Mouse (Mus musculus): ENCODE results near the gene Secisbp2.

Secisbp2 gene

DNA sequence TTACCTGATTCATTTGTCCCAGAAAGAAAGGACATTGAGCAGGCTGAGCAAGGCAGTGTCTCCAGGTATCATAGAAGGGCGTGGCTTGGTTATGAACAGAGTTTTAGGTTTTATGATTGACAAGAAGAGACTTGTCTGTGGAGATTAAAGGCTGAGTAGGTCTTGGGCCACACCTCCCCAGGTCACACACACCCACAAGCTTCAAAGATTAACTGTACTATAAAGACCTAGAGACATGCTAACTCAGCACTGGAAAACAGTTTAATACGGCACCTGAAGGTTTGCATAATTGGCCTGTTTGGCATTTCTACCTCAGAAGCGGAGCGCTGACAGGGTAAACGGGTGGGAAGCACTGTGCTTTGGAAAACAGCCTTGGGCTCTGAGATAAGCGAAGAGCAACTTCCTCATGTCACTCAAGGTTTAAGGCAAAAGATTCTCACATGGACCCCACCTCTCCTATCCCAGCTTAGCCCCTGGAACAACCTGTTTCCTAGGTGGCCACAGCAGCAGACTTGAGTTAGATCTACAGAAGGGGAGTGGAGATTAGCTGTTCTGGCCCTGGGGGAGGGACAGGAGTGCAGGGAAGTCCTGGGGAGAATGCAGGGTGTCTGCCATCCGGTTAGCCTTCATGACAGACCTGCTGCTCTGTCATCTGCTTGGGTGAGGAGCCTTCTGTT lies 33.9 kb downstream of the Secisbp2 start:
- DNase-seq (ENCODE audit: low spot score) = no peak

DNA sequence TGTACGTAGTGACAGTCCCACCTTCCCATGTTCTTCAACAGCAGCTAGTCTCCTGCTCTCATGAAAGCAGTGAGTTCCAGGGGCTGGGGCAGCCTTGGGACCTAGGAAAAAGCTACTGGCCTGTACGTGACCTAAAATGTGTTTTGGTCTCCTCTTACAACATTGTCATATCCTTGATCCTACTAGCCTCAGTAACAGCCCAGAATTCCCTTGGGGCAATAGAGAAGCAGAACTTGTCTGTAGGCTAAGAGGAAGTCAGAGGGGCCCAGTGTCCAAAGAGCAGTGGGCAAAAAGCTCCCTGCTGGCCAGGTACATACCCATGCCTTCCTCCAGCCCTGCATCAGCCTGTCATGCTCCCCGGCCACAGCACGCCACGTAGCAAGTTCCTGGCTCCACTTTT lies 35.5 kb downstream of the Secisbp2 start:
- DNase-seq (ENCODE audit: low spot score) = no peak

DNA sequence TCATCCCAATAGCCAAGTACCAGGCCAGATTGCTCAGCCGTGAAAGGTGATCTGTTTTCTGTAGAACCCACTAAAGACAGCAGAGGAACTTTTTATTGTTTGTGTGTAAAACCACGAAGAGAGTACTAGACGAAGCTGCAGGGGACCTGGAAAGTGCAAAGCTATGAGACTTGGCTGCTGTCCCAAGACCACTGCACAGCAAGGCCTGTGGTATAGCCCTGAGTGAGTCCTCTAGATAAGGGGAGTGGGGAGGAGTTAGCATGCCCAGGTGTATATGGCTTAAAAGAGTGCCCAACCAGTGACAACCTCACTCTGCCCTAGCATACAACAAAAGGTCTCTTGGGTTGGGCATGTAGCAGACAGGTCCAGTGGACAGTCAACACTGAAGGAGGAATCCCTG lies 37.2 kb downstream of the Secisbp2 start:
- no peak for DNase-seq (ENCODE audit: low spot score)

DNA sequence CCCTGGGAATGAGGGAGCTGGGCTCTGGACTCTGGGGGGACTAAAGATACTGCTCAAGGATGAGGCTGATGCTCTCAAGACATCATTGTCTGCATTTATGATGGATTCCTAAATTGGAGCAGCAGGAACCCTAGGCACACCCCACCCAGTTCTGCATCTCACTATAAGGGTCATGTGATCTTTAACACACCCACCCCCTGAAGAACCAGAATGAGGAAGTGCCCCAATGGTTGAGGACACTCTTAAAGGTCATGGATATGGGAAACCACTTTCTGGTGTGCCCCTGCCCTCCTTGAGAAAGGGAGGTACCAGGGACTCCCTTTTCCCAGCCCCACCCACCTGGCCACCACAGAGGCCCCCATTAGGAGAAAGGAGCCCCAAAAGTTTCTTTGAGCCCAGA lies 45.0 kb downstream of the Secisbp2 start:
- no peak for DNase-seq (ENCODE audit: low spot score)

DNA sequence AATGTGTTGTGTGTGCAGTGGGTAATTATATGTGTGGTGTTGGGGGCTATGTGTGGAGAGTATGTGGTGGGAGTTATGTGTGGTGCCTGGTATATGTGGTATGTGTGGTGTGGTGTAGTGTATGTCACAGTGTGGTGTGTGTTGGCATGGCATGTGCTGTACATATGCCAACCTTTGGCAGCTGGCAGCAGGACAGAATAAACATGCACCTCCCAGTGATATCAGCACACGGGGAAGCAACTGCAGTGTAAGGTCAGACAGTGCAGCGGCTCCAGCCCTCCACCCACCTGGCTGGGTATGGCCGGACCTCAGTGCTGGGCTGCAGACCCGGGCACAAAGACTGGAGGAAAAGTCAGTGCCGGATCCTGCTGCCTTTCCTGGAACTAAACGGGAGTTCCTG lies 46.0 kb downstream of the Secisbp2 start:
- no peak for DNase-seq (ENCODE audit: low spot score)

DNA sequence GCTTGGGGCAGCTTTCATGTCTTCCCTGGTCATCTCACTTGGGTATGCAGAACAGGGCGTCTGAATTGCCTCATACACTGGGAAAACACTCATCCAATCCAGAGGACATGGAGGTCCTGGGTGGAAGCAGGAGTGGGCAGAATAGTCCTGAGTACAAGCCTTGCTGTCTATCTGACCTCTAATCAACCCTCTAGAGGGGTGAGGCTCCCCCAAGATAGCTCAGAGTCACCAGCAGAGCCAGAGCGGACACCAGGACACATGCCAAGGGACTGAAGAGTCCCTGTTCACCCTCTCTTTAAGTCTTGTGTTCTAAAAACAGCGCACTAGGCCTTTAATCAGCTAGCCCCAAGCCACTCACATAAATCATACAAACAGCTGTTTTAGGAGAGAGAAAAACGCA lies 46.4 kb downstream of the Secisbp2 start:
- no peak for DNase-seq (ENCODE audit: low spot score)

DNA sequence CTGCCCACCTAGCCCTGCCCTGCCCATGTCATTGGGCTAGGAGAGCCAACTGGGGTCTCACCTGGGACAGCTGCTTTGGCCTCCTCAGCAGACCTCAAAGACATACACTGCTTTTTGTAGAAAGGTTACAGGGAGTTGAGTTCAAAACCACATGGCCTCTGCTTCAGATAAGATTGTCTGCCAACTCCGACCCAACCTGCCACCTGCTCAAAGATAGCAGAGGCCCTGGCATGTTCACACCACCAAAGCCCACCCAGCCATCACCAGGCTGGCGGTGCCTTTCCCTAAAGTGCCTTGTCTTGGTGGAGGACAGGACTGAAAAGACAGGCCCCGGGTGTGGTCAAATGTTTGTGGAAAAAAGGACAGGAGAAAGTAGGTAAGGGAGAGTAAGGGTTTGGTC lies 46.8 kb downstream of the Secisbp2 start:
- no peak for DNase-seq (ENCODE audit: low spot score)

DNA sequence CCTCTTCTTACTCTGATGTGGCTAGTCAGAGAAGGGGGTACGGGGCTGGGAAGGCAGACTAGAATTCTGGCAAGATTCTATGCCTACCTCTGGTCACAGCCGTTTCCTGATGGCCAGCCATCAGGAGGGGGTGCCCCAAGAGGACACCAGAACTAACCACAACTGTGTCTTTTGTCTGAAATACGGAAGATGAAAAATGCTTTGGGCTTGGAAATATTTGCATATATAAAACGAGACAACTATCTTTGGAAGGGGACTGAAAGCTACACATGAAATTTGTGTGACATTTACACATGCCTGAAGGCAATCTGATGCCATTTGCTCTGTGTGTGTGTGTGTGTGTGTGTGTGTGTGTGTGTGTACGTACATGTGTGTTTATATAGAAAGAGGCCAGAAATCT lies 52.4 kb downstream of the Secisbp2 start:
- no peak for DNase-seq (ENCODE audit: low spot score)

DNA sequence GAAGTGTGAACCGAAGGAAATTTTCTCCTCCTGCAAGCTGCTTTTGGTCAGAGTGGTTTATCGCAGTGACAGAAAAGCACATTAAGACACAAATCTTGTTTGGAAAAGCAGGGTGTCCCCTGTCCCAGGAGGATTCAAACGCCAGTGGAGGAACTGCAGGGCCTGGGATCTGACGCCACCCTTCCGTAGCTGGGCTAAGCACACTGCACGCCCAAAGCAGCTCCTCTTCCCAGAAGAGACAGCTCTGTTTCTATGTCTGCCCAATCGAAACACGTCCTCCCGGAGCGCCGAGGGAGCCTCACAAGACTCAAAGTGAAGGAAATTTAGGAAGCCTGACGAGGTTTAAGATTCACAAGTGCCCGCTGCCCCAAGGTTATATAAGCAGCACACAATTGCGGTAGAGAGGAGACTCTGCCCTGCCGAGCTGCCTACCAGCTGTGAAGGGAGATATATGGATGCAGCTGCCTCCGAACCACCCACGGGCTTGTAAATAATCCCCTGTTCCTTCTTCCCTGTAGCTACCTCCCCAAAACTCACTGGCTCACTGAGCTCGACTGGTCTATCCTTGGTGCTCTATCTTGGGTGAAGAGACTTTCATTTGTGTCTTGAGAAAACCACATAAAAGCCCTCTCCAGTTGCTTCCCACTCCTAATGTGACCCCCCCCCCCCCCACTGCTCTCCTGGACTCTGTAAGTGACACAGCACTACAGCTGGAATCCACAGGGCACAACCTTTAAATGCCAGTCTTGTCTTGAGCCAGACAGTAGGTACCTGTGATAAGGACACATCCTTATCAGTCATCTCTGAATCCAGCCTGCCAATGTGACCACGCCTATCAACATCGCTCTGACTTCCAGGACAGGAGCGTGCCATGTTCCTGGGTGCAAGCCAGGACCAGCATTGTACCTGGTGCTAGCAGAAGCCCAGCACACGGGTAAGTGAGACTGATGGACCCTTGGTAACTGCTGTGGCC lies 54.7 kb downstream of the Secisbp2 start:
- no peak for DNase-seq (ENCODE audit: low spot score)

DNA sequence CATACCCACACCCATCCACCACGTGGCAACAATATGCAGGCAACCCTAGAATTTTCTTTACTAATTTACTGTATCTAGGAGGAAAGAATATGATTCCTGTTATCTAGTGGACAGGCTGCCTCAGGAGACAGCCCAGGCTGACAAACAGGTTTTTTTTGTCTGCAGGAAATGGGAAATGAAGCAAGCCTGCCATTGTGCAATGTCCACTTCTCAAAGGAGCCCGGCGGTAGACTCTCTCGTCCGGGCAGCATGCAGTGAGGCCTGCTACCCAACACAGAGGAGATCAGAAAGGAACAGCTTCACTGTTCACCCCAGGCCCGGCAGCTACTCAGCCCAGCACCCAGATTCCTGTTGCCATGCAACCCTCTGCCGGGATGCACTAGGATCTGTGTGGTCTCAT lies 59.2 kb downstream of the Secisbp2 start:
- DNase-seq (ENCODE audit: low spot score) = no peak

DNA sequence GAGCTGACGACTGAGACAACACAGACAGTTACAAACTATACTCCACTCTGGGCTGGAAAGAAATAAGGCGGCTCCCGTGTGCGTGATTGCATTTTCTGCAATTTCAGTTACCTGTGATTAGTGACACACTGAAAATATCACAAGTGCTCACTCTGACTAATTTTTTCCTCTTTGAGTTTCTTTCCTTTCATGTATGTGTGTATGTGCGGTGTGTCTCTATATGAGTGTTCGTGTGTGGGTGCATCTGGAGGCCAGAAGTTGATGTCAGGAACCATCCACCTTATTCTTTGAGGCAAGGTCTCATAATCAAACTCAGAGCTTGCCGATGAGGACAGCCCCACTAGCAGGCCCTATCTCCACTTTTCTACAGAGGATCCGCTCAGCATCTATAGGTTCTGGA lies 60.5 kb downstream of the Secisbp2 start:
- DNase-seq (ENCODE audit: low spot score) = no peak

DNA sequence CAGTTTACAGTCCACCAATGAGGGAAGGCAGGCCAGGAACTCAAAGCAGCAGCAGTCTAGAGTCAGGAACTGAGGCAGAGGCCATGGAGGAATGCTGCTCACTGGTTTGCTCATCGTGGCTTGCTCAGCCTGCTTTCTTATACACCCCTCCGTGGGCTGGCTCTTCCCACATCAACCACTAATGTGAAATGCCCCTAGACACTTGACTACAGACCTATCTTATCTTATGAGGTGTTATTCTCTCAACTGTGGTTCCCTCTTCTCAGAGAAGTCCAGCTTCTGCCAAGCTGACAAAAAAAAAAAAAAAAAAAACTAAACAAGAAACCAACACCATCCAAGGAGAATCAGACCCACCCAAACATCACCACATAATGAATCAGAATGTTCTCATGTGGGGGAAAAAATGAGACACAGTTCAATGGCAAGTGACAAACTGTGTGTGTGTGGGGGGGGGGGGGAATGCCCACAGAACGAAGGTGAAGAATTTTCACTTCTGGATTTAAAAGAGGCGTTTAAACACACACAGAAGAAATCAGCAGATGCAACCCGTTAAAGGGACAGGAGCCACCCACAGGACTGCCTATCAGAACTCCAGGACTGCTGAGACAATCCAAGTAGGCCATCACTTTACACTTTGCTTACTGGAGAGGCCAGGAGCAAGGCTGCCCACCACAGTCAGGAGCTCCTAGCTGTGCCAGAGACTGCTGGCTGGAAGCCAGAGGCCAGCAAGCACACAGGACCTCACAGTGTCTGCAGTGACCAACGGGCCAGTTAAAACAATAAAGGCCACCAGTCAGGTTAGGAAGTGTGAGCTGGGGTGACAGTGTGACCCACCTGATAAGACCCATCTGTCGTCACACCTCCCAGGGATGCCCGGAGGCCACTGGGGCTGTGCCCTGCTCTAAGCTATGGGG lies 65.1 kb downstream of the Secisbp2 start:
- no peak for DNase-seq (ENCODE audit: low spot score)

DNA sequence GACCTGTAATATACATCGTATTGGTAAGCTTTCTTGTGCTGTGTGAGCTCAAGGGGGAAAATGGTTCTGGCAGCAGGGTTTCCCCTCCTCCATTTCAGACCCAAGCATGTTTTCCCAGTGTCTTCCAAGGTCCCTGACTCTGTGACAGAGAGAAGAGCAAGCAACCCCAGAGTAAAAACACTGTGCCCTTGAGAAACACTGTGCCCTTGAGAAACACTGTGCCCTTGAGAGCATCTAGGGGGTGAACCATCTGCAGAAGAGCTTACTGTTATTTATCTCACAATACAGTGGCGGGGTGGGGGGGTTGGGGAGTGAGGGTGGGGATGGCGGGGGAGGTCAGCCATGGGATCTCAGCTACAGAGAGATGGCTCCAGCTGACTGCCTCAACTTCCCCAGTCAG lies 67.8 kb downstream of the Secisbp2 start:
- DNase-seq (ENCODE audit: low spot score) = no peak

DNA sequence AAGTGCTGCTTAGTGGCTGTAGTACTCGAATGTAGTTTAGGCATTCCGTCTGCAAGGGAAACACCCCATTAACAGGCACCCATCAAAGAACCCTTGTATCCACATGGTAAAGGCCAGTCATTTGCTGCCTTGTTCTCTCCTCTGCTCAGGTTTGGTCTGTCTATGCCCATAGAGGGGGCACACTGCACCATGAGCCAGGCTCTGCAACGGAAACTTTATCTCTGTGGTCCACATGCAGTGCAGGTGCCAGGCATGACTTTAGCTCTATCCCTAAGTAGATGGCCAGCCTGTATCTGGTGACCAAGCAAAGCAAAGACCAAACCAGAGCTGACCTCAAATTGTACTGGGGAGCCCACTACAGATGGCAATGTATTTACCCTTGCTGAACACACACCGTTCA lies 69.1 kb downstream of the Secisbp2 start:
- no peak for DNase-seq (ENCODE audit: low spot score)

DNA sequence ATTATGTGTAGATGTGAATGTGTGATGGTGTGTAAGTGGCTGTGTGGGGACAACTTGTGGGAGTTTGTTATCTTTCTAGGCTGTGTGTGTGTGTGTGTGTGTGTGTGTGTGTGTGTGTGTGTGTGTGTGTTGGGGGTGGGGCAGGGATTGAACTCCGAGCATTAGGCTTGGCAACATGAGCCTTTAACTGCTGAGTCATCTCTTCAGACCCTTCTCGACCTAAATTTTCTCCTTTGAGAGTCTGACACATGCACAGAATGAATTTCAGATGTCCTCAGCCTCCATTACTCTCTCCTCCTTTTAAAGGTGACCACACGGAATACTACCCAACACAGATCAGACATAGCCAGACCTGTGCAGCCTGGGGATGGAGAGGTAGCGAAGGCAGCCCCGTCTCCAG lies 71.6 kb downstream of the Secisbp2 start:
- DNase-seq (ENCODE audit: low spot score) = no peak

DNA sequence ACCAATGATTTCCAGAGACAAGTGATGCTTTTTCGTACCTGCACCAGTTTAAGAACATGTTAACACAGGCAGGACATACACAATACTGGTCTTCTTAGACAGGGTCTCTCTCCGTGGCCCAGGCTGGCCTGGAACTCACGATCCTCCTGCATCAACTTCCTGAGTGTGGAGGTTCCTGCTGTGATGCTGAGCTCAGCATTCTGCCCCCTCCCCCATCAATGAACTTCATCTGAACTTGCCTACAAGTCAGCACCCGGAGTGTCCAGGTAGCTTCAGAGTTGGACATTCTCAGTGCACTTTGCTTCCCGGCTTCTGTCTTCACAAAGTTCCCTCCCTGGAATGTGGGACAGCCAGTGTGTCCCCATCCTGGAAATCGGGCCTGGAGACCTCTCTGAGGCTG lies 73.1 kb downstream of the Secisbp2 start:
- DNase-seq (ENCODE audit: low spot score) = no peak

DNA sequence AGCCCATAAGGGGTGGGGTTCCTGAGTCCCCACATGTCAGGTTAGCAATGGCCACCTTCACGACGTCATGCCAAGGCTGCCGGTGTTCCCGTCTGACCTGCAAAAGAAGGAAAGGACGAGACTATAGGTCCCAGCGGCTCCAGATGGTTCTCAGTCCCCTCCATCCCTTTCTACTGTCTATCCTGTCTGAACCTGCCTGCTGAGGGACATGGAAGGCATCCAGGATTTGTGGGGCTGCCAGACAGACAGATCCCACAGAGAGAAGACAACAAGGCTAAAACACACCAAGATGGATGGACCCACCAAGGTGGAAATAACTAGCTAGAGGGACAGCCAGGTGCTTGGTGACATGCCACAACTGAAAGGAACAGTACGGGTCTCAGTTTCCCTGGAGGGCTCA lies 73.9 kb downstream of the Secisbp2 start:
- DNase-seq (ENCODE audit: low spot score) = no peak

DNA sequence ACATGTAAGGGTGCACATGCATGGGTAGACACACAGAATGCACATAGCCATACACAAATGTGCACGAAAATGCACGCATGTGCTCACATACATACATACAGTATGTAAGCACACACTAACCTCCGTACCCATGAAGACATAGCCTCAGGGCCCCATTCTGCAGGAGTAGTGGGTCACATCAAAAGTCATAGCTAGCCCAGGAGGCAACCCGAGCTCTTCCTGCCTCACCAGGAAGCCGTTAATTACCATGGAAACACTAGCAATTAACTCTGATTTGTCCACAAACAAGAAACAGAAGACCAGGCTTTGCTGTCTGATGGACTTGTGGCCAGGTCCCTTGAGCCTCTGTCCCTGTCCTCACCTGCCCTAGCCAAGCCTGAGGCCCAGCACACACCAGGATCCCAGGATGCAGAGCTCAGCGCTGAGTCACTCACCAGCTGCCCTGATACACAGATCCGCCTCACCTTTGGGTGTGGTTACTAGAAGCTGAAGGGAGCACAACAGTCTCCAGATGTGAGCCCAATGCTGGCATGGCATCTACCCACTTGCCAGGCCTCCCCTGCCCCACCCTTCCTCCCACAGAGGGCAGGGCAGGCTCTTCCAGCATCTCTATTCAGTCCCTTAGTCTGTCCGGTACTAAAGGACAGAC lies 74.6 kb downstream of the Secisbp2 start:
- DNase-seq (ENCODE audit: low spot score) = no peak

DNA sequence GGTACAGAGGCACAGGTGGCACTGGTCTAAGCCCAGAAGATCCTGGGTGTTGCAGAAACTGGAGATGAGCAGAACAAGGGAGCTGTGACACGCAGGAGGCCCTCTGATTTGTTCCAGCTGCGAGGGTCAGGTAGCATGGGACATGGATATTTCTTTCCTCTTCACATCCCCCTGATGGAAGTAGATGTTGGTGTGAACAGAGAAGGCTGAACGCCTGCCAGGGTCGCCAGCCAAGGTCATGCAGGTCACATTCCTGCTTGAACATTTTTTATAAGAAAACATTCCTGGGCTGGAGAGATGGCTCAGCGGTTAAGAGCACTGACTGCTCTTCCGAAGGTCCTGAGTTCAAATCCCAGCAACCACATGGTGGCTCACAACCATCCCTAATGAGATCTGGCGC lies 75.9 kb downstream of the Secisbp2 start:
- DNase-seq (ENCODE audit: low spot score) = no peak

DNA sequence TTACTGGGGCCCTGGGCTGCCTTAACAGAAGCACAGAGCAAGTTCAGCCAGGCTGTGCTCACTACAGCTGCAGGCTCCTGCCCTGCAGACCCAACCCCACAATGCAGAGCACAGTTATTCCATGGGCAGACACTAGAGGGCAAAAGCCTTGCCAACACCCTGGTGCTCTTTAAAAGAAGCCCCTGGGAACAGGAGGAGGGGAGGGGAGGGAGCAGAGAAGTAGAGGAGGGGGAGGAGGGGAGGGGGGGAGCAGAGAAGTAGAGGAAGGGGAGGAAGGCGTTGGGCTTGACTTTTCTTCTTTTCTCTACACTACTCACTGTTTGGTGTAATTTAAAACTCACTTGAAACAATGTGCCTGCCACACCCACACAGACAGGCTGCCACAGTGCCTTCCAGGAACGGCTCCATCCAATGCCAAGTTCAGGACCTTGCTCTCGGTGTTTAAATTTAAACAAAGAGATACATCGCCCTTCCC lies 78.4 kb downstream of the Secisbp2 start:
- DNase-seq (ENCODE audit: low spot score) = no peak

DNA sequence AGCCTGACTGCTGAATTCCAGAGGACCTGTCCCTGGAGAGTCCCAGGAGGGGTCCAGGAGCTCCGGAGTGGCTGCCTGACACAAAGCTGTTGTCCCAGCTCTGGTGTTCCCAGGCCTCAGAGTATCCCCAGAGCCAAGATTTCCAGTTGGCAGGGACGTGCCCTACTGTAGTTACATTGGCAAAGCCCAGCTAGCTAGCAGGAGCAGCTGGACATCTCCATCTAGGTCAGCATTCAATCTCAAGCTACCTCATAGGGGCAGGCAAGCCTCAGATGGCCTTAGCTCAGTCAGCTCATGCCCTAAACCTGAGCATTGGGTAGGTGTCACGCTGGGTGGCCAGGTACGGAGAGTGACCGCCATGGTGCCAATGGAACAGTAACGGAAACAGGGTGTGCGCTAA lies 80.0 kb downstream of the Secisbp2 start:
- DNase-seq (ENCODE audit: low spot score) = no peak

All from testis, postnatal 14 days (tissue).